Mouse (Mus musculus) MEL (cell line): ENCODE results near the gene Foxj3.

Source experiments
- BHLHE40 ChIP-seq: IDR thresholded peaks from 2 replicates; pipeline ENCODE4 v1.6.1; 2012; ENCODE audit warnings: low read depth, mild to moderate bottlenecking, inconsistent platforms, low read length, improper control_type of control experiment, borderline replicate concordance
- CHD2 ChIP-seq: IDR thresholded peaks from 2 replicates; pipeline ENCODE4 v1.6.1; 2011; ENCODE audit warnings: low read length, improper control_type of control experiment
- CTCF ChIP-seq, 3 experiments: IDR thresholded peaks in 2 of 3; conservative IDR thresholded peaks in 1 of 3; 2 replicates each; pipeline ENCODE4 v1.5.1; 2011 to 2012; ENCODE audit warnings: low read length in 3 of 3, low read depth in 2 of 3, mild to moderate bottlenecking in 2 of 3, improper control_type of control experiment in 1 of 3, inconsistent platforms in 1 of 3, mixed read lengths in 1 of 3, moderate library complexity in 1 of 3; ENCODE audit not compliant: control insufficient read depth in 1 of 3, insufficient read depth in 1 of 3, poor library complexity in 1 of 3, severe bottlenecking in 1 of 3
- E2F4 ChIP-seq: IDR thresholded peaks from 2 replicates; pipeline ENCODE4 v1.6.1; 2011; ENCODE audit warnings: low read depth, low read length, improper control_type of control experiment, borderline replicate concordance
- MAX ChIP-seq: IDR thresholded peaks from 2 replicates; pipeline ENCODE4 v1.6.1; 2011; ENCODE audit warnings: low read length, improper control_type of control experiment
- MYC ChIP-seq: IDR thresholded peaks from 2 replicates; pipeline ENCODE4 v1.6.1; 2011; ENCODE audit warnings: low read depth, mild to moderate bottlenecking, low read length, improper control_type of control experiment, moderate library complexity
- NRF1 ChIP-seq: IDR thresholded peaks from 2 replicates; pipeline ENCODE4 v1.6.1; 2014; ENCODE audit warnings: low read depth, mild to moderate bottlenecking, inconsistent platforms, low read length, improper control_type of control experiment, moderate library complexity; ENCODE audit not compliant: poor library complexity, insufficient read depth, severe bottlenecking
- POLR2A ChIP-seq, 2 experiments: IDR thresholded peaks; 2 replicates each; pipeline ENCODE4 v1.6.1; 2011 to 2012; ENCODE audit warnings: low read length in 2 of 2, mild to moderate bottlenecking in 2 of 2, control low read depth in 1 of 2, improper control_type of control experiment in 1 of 2, low read depth in 1 of 2, moderate library complexity in 1 of 2; ENCODE audit not compliant: control insufficient read depth in 1 of 2, insufficient read depth in 1 of 2, poor library complexity in 1 of 2
- RCOR1 ChIP-seq: IDR thresholded peaks from 2 replicates; pipeline ENCODE4 v1.6.1; 2012; ENCODE audit warnings: low read depth, mild to moderate bottlenecking, inconsistent platforms, low read length, improper control_type of control experiment
- UBTF ChIP-seq: IDR thresholded peaks from 2 replicates; pipeline ENCODE4 v1.6.1; 2012; ENCODE audit warnings: low read depth, mild to moderate bottlenecking, inconsistent platforms, low read length, improper control_type of control experiment, moderate library complexity, borderline replicate concordance; ENCODE audit not compliant: insufficient read depth

DNA sequence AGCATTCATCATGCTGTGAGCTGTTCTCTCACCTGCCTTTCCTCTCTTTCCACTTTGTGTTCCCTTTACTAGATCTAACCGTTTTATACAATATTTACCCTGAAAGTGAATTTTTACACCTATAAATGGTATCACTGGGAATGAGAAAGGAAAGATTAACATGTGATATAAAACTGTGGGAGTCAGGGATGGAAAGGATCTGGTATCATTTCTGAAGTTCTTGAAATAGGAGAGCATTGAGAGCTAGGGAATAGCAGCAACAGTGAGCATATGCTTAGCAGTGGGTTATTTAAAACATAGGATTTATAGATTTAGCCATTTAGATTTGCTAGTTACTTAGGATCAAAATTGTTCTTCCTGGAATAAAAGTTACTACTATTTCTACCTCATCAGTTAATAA is 53.2 kb downstream of the Foxj3 start:
- TF ChIP-seq CTCF (IDR thresholded peaks at IDR 0.05 in 2 of 3, conservative IDR thresholded peaks at IDR 0.05 in 1 of 3; ENCODE audit: control insufficient read depth in 1 of 3, insufficient read depth in 1 of 3, low read depth in 2 of 3, low read length in 3 of 3, poor library complexity in 1 of 3, severe bottlenecking in 1 of 3) (no peak), E2F4 (no peak), MYC (no peak), BHLHE40 (no peak), POLR2A (IDR thresholded peaks at IDR 0.05; ENCODE audit: control insufficient read depth in 1 of 2, insufficient read depth in 1 of 2, low read depth in 1 of 2, low read length in 2 of 2, poor library complexity in 1 of 2) (no peak), NRF1 (no peak), MAX (no peak), CHD2 (no peak), UBTF (no peak), RCOR1 (no peak)
